Mouse (Mus musculus): ENCODE measurements around the gene Galp.
A peak's percentile ranks its signal among the peaks of the same experiment; 100 is the strongest.
"Not testable (repeated sequence)": the region's sequence is repeated elsewhere in the genome, so short reads cannot be mapped to it uniquely, and the experiment has no call there.

Gene Galp

DNA sequence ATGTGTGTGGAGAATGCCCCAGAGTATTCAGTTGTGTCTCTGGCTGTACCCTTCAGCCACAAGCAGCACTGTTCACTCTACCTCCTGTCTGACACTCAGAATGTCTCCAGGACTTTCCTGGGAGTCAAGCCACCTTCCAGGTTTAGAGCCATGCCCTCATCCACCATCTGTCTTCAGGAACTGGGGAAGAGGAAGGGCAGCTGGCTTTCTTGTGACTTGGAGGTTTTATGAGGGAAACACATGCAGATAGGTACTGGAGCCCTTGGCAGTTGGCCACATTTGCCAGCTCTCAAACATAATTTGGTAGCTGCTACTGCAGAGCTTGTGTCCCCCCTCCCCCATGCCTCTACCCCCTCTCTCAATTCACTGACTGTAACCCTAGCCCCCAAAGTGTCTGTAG is 17.9 kb upstream of the Galp start:
- no peak for DNase-seq (ENCODE audit: low spot score)

DNA sequence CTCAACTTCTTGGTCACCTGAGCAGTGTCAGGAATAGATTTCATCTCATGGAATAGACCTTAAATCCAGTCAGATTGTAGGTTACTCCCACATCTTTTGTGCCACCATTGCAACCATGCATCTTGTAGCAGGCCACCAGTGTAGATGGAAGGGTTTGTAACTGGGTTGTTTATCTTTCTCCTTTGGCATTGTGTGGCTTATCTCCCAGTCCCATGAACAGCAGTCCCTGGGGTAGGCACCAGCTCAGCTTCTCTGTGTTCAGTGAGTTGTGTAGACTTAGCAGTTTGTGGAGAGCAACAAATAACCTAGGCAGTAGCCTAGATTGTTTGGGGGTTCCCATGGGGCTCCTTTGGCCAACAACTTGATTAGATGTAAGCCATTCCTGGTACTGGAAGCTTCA is 14.0 kb upstream of the Galp start:
- DNase-seq (ENCODE audit: low spot score), result no peak

DNA sequence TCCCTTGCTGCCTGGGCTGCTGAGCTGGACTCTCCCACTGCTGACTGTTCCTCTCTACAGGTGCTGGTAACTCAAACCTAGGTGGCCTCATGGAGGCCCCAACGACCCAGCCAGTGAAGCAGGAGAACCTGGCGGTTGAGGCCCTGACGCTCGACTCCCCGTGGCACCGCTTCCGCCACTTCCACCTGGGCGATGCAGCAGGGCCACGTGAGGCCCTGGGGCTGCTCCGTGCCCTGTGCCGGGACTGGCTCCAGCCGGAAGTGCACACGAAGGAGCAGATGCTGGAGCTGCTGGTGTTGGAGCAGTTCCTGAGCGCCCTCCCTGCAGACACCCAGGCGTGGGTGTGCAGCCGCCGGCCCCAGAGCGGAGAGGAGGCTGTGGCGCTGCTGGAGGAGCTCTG is 13.1 kb upstream of the Galp start:
- no peak for DNase-seq (ENCODE audit: low spot score)

DNA sequence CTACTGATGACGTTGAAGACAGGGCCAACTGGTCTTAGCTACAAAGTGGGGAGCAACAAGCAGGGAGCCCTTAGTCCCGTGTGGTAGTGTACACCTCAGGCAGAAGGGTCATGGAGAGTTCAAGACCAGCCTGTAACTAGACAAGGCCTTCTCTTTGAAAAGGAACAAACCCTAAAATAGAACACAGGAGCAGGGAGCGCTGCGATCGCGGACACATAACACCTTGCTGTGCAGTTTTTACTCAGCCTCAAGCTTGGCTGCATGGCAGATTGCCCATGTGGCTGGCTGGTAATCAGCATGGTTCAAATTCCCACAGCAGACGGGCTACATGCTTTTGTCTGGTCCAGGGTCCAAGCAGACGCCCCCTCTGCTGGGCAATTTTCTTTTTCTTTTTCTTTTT is 12.4 kb upstream of the Galp start:
- no peak for DNase-seq (ENCODE audit: low spot score)

DNA sequence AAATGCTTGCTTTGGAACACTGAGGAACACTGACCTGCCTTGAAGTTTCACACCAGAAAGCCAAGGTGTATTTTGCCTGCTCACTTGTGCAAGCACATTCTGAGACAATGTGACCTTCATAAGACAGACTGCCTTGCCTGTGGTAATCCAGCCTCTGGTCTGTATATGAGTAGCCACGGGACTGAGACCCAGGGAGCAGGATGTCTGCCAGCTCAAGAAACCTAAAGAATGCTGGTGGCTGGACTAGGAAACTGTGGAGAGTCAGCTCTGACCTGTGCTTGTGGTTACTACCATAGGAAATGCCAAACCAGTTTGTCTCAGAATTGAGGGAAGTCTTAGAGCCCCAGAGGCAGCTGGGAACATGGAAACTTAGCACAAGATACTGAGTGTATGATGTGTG is 11.5 kb upstream of the Galp start:
- no peak for DNase-seq (ENCODE audit: low spot score)

DNA sequence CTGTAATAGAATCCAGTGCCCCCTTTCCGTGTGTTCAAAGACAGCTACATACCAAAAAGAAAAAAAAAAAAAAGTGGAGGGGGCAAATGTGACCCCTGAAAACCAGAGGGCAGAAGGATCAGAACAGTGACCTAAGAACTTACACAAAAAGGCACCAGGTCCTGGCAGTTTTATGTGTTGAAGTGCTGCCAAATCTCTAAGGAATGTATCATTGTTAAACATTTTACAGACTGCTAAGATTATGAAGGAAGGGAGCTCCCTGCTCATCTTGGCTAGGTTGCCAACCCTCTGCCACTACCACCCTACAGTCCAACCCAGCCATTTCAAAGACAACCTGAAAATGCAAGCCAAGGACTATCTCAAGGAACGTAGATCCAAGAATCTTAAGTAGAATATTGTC is 10.7 kb upstream of the Galp start:
- no peak for DNase-seq (ENCODE audit: low spot score)

DNA sequence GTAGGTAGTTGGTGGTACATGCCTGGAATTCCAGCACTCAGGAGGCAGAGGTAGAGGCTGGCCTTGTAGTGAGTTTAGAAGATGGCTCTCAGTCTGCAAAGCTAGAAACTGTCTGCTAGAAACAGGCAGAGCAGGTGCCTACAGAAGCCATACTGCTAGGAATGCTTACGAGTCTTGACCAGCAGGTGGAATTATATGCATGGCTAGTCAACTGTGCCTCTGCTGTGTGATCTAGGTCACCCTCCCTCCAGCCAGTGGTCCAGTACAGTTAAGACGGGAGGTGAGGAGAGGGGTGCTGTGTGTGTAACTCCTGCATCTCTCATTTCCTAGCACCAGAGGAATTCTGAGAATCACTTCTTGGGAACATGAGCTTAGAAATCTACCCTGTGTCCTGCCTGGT is 10.1 kb upstream of the Galp start:
- no peak for DNase-seq (ENCODE audit: low spot score)

DNA sequence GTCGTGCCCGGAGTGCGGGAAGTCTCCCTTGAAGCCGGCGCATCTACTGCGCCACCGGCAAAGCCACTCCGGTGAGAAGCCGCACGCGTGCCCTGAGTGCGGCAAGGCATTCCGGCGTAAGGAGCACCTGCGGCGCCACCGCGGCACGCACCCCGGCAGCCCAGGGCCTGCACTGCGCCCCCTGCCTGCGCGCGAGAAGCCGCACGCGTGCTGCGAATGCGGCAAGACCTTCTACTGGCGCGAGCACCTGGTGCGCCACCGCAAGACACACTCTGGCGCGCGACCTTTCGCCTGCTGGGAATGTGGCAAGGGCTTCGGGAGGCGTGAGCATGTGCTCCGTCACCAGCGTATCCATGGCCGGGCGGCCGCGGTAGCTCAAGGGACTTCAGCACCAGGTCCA is 7.3 kb upstream of the Galp start:
- DNase-seq (ENCODE audit: low spot score), result no peak

DNA sequence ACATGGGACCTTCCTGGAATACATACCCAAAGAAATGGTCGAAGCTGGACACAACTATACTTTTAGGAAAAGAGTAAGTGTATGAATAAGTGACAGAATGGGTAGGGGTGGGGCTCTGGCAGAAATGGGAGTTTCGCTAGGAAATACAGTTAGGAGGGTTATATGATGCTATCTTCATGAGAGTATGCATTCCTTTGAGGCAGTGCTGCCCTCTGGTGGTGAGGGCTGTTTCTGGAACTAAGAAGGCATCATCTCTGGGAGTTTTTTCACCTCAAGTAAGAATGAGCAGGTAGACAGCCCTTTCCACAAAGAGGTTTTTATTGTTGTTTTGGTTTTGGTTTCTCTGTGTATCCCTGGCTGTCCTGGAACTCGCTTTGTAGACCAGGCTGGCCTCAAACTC is 5.5 kb upstream of the Galp start:
- DNase-seq (ENCODE audit: low spot score), result peak; percentile 83

DNA sequence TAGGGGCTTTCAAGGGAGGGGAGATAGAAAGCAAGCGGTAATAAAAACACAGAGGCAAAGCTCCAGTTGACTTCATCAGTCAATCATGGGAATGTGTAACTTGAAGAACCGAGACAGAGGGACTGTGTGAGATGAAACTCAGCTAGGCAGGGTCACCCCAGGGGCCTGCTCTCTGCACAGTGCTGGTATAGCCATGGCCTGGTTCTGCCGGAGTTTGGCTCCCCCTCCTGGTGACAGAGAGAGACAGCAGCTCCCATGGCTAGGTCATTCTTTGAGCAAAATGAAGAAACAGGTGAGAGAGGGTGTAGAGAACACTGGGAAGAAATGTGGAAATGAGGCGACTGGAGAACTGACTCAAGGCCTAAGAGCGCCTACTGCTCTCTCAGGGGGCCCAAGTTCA is 2.8 kb upstream of the Galp start:
- peak; percentile 69 for DNase-seq (ENCODE audit: low spot score)

DNA sequence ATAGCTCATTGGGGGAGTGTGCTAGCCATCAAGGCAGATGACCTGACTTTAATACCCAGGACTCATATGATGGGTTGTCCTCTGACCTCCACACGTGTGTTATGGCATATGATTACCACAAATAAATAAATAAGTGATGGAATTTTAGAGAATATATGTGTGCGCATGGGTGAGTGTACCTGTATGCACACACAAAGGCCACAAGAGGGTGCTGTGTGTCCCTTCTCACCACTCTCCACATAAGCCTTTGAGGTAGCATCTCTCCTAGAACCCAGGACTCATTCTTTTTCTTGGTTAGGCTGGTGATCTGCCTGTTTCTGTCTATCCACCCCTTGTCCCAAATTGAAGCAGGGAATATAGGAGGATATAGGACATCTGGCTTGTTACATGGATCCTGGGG is 1.1 kb upstream of the Galp start:
- no peak for DNase-seq (ENCODE audit: low spot score)

DNA sequence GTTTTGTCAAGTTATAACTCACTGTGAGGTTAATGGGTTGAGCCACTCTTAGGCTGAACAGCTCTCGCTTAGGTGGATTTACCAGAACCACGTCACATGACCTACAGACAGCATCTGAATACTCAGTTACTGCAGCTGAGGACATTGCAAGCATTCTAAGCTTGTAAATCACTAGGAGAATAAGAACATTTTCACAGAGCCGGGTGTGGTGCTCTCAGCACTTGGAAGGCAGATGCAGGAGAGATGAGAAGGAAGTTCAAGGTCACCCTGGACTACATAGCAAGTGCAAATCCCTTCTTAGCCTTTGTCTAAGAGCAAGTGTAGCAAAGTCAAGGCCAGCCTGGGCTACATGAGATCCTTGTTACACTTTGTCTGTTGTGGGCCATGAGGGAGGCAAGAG is 7.3 kb downstream of the Galp start:
- no peak for DNase-seq (ENCODE audit: low spot score)

DNA sequence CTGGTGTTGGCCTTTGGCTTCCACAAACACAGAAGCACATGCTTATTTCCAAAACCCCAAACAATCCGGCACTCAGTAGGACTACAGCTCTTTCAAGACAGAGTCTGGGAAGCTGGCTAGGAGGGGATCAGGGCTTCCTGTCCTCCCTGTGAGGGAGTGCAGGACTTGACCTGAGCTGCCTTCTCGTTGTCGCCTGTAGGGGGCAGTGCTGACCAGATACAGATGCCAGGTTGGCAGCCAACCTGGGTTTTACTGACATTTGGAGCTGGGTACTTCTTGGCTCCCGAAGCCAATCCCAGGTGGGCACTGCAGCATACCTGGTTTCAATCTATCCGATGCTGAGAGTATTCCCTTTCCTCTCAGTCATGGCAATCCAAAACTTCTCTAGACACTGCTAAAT is 16.3 kb downstream of the Galp start:
- DNase-seq (ENCODE audit: low spot score), result peak; percentile 11

DNA sequence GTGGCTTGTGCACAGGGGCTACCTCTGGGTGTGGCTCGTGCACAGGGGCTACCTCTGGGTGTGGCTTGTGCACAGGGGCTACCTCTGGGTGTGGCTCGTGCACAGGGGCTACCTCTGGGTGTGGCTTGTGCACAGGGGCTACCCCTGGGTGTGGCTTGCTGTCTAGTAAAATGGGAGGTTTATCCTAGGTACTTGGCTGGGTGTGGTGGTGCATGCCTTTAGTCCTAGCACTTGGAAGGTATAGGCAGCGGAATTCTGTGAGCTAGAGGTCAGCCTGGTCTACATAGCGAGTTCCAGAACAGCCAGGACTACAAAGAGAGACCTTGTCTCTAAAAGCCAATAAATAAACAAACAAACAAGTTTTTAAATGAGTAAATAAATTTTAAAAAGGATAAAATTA is 17.8 kb downstream of the Galp start:
- not testable (repeated sequence) for DNase-seq (ENCODE audit: low spot score)

DNA sequence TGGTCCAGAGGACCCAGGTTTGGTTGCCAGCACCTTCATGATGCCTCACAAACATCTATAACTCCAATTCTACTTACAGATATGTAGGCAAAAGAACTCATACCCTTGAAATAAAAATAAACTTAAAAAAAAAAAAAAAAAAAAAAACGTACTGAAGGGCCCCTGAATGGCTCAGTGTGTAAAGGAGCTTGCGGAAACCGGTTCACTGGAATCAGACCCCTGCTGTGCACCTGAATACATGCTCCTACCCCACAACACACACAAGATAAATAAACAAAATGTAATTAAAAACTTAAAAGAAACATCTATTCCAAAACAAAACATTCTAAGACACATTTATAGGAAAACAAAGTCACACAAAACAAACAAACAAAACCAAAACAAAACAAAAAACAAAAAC is 23.3 kb downstream of the Galp start:
- no peak for DNase-seq (ENCODE audit: low spot score)

DNA sequence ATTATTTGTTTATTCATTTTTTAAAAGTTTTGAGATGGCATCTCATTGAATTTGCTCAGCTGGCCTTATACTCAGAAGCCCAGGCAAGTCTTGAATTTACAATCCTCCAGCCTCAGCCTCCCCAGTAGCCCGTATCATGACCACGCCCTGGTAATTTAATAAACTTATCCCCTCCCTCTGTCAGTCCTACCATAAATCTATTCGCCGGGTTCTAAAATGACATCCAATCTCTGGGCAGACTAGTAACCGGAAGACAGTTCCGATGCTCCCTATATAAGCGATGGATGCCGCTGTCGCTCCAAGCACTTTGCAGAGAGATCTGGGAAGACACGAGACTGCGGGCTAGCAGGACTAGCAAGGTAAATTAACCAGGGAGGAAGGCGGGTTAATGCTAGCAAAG is 25.1 kb downstream of the Galp start, which contains the start of gene Zscan5b:
Gene Zscan5b, plus strand, starts transcription at position 301 of the 400 bp plus-strand sequence.
- DNase-seq (ENCODE audit: low spot score), result no peak

DNA sequence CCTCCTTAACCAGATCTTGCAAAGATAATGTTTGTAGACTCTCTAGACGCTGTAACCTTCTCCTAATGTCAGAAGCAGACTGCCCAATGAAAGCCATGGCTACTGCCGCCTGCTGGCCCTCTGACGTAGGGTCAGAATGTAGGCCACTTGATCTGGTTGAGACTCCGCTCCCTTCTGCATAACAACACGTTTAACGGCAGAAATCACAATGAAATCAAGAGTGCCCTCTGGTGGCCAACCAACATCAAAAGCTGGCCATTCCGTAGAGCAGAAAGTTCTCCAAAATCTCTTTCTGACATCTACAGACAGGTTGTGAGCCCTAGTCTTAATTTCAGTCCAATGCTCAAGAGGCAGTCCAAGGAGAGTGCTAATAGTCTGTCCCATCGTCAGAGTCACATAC is 31.6 kb downstream of the Galp start:
- not testable (repeated sequence) for DNase-seq (ENCODE audit: low spot score)

DNA sequence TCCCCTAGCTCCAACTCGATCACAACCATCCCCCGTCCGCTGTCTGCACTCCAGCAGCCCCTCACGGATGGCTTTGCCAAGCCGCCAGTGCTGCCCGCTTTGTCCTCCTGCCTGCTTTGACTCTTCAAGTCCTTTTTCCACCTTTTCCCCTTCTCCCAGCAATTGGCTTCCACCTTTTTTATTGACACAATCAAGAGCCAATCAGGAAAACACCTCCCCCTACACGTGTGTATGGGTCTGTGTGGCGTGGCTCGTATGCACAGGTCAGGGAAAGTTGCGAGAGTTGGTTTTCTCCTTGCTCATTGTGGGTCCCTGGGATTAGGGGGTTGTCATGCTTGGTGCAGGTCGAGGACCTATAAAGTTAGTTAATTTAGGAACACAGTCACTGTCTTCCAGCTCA is 42.9 kb downstream of the Galp start:
- DNase-seq (ENCODE audit: low spot score), result no peak

DNA sequence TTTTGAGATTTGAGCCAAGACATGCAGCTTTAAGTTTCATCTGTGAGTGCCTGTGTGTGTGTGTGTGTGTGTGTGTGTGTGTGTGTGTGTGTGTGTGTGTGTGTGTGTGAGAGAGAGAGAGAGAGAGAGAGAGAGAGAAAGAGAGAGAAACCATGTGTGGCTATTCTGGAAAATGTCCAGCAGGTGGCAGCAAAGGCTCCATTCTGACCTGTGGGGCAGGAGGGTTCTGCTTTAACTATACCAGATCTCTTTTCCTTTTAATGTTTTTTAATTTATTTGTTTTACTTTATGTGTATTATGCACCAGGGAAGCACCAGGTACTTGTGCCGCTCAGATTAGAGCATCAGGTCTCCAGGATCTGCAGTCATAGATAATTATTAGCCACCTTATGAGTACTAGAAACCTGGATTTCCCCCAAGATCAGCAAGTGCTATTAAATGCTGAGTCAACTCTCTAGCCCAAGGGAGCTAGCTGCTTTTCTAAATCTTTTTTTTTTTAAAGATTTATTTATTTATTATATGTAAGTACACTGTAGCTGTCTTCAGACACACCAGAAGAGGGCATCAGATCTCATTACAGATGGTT is 44.0 kb downstream of the Galp start:
- peak; percentile 69 for DNase-seq (ENCODE audit: low spot score)

DNA sequence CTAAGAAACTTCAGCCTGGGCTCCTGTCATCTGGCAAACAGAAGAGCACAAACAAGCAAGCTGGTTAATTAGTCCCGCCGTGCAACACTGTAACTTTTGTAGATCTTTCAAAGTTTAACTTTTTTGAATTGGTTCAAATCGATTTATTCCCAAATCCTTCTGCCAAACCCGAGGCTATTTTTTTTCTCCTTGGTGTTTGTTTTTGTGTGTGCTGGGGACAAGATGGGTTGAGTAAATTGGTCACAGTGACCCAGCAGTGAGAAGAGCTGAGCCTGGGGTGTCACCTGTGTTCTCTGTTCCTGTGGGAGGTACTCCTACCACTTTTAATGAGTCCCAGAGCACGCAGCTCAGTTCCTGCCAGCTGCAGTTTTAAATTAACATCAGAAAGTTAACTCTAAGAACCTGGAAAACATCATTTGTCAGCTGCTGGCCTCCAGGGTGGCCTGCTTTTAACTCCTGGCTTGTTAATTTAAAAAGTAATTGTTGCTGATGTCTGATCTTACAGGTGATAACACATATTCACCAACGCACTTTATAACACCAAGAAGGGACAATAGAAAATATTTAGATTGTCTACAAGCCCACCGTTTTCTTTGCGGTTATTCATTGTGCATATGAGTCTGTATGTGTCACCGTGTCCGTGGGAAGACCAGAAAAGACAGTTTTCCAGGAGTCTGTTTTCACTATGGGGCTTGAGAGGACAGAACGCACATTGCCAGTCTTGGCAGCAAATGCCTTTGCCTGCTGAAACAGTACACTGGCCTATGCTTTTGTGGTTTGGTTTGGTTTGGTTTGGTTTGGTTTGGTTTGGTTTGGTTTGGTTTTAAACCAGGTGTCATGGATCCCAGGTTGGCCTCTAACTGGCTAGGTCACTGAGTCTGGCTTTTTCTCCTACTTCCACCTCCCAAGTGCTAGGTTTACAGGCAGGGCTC is 47.7 kb downstream of the Galp start:
- DNase-seq (ENCODE audit: low spot score), result no peak

DNA sequence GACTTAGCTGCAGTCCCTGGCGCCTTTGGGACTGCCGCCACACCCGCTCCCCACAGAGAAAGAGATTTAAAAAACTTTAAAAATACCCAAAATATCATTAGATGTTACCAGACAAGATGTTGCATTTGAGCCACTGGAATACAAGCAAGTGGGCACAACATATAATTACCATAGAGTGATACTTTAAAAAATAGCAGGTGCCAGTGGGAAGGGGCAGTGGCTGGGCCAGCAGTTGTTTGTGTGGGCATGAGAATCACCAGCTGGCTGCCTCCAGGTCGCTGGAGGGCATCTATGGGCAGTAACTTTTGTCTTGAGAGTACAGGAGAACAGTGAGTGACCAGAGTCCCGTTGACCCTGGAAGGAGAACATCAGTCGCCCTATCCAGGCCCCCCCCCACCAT is 55.5 kb downstream of the Galp start, which contains the start of gene Epp13:
Gene Epp13, plus strand, starts transcription at position 301 of the 400 bp plus-strand sequence.
- DNase-seq (ENCODE audit: low spot score), result no peak

DNA sequence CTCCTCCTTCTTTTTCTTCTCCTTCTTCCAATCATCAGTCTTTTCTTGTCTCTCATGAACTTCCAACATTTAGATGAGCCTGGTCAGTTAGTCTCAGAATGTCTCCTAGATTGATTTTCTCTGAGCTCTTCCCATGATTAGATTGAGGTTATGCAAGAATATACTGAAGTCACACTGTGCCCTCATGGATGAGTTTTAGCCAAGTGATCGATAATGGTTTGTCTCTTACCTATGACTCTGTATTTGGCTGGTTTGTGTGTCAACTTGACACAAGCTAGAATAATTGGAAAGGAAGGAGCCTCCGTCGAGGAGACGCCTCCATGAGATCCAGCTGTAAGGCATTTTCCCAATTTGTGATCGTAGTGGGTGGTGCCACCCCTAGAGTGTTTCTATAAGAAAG is 57.6 kb downstream of the Galp start:
- DNase-seq (ENCODE audit: low spot score), result no peak

DNA sequence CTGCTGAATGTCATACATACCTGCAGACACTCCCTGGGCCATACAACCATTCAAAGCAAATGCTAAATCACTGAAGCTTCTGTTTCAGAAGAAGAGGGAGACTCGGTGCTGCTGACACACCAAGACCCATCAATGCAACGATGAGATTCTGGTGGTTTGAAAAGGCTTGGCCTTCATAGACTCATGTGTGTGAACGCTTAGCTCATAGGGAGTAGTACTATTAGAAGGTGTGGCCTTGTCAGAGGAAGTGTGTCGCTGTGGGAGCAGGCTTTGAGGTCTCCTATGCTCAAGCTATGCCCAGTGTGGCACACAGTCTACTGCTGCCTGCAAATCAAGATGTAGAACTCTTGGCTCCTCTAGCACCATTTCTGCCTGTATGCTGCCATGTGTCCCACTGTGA is 60.5 kb downstream of the Galp start:
- DNase-seq (ENCODE audit: low spot score), result no peak
